Mouse (Mus musculus): ENCODE measurements around the gene Pmfbp1. TPM values are rescaled to one million over a fixed set of nuclear protein-coding genes. Genes with fewer than 3 reads are reported as not detected.

Gene Pmfbp1
- polyA plus RNA-seq, 1 experiment, result not detected

GRCm38 (mm10) chr8:109585652-109586051 is 91.8 kb downstream of the Pmfbp1 start:
- H3K27ac ChIP-seq (ENCODE audit: insufficient read depth, low read length), result no peak overlapping the region
- H3K9ac ChIP-seq (ENCODE audit: low read depth, poor library complexity, severe bottlenecking), result no peak overlapping the region
- H3K27me3 ChIP-seq (ENCODE audit: control insufficient read depth, insufficient read depth, low read length, poor library complexity, severe bottlenecking), result no peaks in the 10 kb centered on the region
- no peaks in the 10 kb centered on the region for H3K36me3 ChIP-seq (ENCODE audit: control insufficient read depth, insufficient read depth, low read length, poor library complexity, severe bottlenecking)
- no peaks in the 10 kb centered on the region for H3K4me1 ChIP-seq (ENCODE audit: control insufficient read depth, insufficient read depth, low read length)
- TF ChIP-seq EP300 (IDR thresholded peaks at IDR 0.05; ENCODE audit: insufficient read depth, low read depth, low read length), result no peak
- TF ChIP-seq POLR2A (IDR thresholded peaks at IDR 0.05; ENCODE audit: insufficient read depth, low read length), result no peak
- no peak for TF ChIP-seq CTCF (IDR thresholded peaks at IDR 0.05; ENCODE audit: low read depth, low read length)
- peaks cover 3% of the 10 kb centered on the region; the same call in 1 of the 2 replicates for H3K9me3 ChIP-seq (replicated peaks; ENCODE audit: control insufficient read depth, insufficient read depth, low read length, poor library complexity, severe bottlenecking)
- no peak overlapping the region for H3K4me3 ChIP-seq (ENCODE audit: low read depth, low read length)

GRCm38 (mm10) chr8:109586972-109587504 is 93.2 kb downstream of the Pmfbp1 start:
- Histone ChIP-seq H3K36me3 (ENCODE audit: control insufficient read depth, insufficient read depth, low read length, poor library complexity, severe bottlenecking) (no peaks in the 10 kb centered on the region; the same call in 1 of the 2 replicates), H3K9me3 (replicated peaks; ENCODE audit: control insufficient read depth, insufficient read depth, low read length, poor library complexity, severe bottlenecking) (peaks cover 3% of the 10 kb centered on the region; the same call in 1 of the 2 replicates), H3K4me1 (ENCODE audit: control insufficient read depth, insufficient read depth, low read length) (no peaks in the 10 kb centered on the region), H3K27ac (ENCODE audit: insufficient read depth, low read length) (no peak overlapping the region), H3K4me3 (ENCODE audit: low read depth, low read length) (no peak overlapping the region), H3K27me3 (ENCODE audit: control insufficient read depth, insufficient read depth, low read length, poor library complexity, severe bottlenecking) (no peaks in the 10 kb centered on the region), H3K9ac (ENCODE audit: low read depth, poor library complexity, severe bottlenecking) (no peak overlapping the region)
- TF ChIP-seq CTCF (IDR thresholded peaks at IDR 0.05; ENCODE audit: low read depth, low read length), result no peak
- no peak for TF ChIP-seq EP300 (IDR thresholded peaks at IDR 0.05; ENCODE audit: insufficient read depth, low read depth, low read length)
- TF ChIP-seq POLR2A (IDR thresholded peaks at IDR 0.05; ENCODE audit: insufficient read depth, low read length), result no peak

GRCm38 (mm10) chr8:109590901-109591300 is 97.1 kb downstream of the Pmfbp1 start:
- Histone ChIP-seq H3K4me1 (ENCODE audit: control insufficient read depth, insufficient read depth, low read length) (no peaks in the 10 kb centered on the region), H3K36me3 (ENCODE audit: control insufficient read depth, insufficient read depth, low read length, poor library complexity, severe bottlenecking) (peaks cover 27% of the 10 kb centered on the region), H3K27ac (ENCODE audit: insufficient read depth, low read length) (no peak overlapping the region), H3K9ac (ENCODE audit: low read depth, poor library complexity, severe bottlenecking) (no peak overlapping the region), H3K4me3 (ENCODE audit: low read depth, low read length) (no peak overlapping the region), H3K27me3 (ENCODE audit: control insufficient read depth, insufficient read depth, low read length, poor library complexity, severe bottlenecking) (no peaks in the 10 kb centered on the region), H3K9me3 (replicated peaks; ENCODE audit: control insufficient read depth, insufficient read depth, low read length, poor library complexity, severe bottlenecking) (no peaks in the 10 kb centered on the region)
- TF ChIP-seq EP300 (IDR thresholded peaks at IDR 0.05; ENCODE audit: insufficient read depth, low read depth, low read length) (no peak), CTCF (IDR thresholded peaks at IDR 0.05; ENCODE audit: low read depth, low read length) (no peak), POLR2A (IDR thresholded peaks at IDR 0.05; ENCODE audit: insufficient read depth, low read length) (no peak)

- Histone ChIP-seq H3K4me1 (ENCODE audit: control insufficient read depth, insufficient read depth, low read length) (no peaks in the 10 kb centered on the region), H3K27ac (ENCODE audit: insufficient read depth, low read length) (no peak overlapping the region), H3K9me3 (replicated peaks; ENCODE audit: control insufficient read depth, insufficient read depth, low read length, poor library complexity, severe bottlenecking) (no peaks in the 10 kb centered on the region), H3K9ac (ENCODE audit: low read depth, poor library complexity, severe bottlenecking) (no peak overlapping the region), H3K36me3 (ENCODE audit: control insufficient read depth, insufficient read depth, low read length, poor library complexity, severe bottlenecking) (peaks cover 27% of the 10 kb centered on the region), H3K4me3 (ENCODE audit: low read depth, low read length) (no peak overlapping the region), H3K27me3 (ENCODE audit: control insufficient read depth, insufficient read depth, low read length, poor library complexity, severe bottlenecking) (no peaks in the 10 kb centered on the region)
- TF ChIP-seq POLR2A (IDR thresholded peaks at IDR 0.05; ENCODE audit: insufficient read depth, low read length), result no peak
Observed at GRCm38 (mm10) chr8:109591367-109591766, 97.5 kb downstream of the Pmfbp1 start.

GRCm38 (mm10) chr8:109592164-109592563 is 98.3 kb downstream of the Pmfbp1 start:
- no peaks in the 10 kb centered on the region for H3K9me3 ChIP-seq (replicated peaks; ENCODE audit: control insufficient read depth, insufficient read depth, low read length, poor library complexity, severe bottlenecking)
- no peak overlapping the region for H3K27ac ChIP-seq (ENCODE audit: insufficient read depth, low read length)
- H3K9ac ChIP-seq (ENCODE audit: low read depth, poor library complexity, severe bottlenecking), result no peak overlapping the region
- H3K4me3 ChIP-seq (ENCODE audit: low read depth, low read length), result no peak overlapping the region
- H3K36me3 ChIP-seq (ENCODE audit: control insufficient read depth, insufficient read depth, low read length, poor library complexity, severe bottlenecking), result peaks cover 29% of the 10 kb centered on the region
- no peaks in the 10 kb centered on the region for H3K27me3 ChIP-seq (ENCODE audit: control insufficient read depth, insufficient read depth, low read length, poor library complexity, severe bottlenecking)
- TF ChIP-seq POLR2A (IDR thresholded peaks at IDR 0.05; ENCODE audit: insufficient read depth, low read length), result no peak
- TF ChIP-seq CTCF (IDR thresholded peaks at IDR 0.05; ENCODE audit: low read depth, low read length), result no peak
- no peaks in the 10 kb centered on the region for H3K4me1 ChIP-seq (ENCODE audit: control insufficient read depth, insufficient read depth, low read length)

Other genes with a start within 250 kb of the Pmfbp1 start
- gene Dhx38, start 71.8 kb downstream of the Pmfbp1 start, polyA plus RNA-seq (2011; ENCODE audit: insufficient read depth, insufficient read length, low read depth, missing spikeins), result 32.5 and 36.3 TPM in 2 replicates
- 7.5 and 10.5 TPM in 2 replicates for gene Txnl4b, start 71.9 kb downstream of the Pmfbp1 start, polyA plus RNA-seq (2011; ENCODE audit: insufficient read depth, insufficient read length, low read depth, missing spikeins)
- gene Hp, start 85.1 kb downstream of the Pmfbp1 start, polyA plus RNA-seq (2011; ENCODE audit: insufficient read depth, insufficient read length, low read depth, missing spikeins), result not detected in 2 replicates
- 25.8 and 27.9 TPM in 2 replicates for gene Dhodh, start 114.6 kb downstream of the Pmfbp1 start, polyA plus RNA-seq (2011; ENCODE audit: insufficient read depth, insufficient read length, low read depth, missing spikeins)
- gene Pkd1l3, start 120.5 kb downstream of the Pmfbp1 start, polyA plus RNA-seq (2011; ENCODE audit: insufficient read depth, insufficient read length, low read depth, missing spikeins), result not detected in 2 replicates
- gene Ist1, start 199.2 kb downstream of the Pmfbp1 start, polyA plus RNA-seq (2011; ENCODE audit: insufficient read depth, insufficient read length, low read depth, missing spikeins), result 79.8 and 80.4 TPM in 2 replicates
- gene Zfp821, start 211.5 kb downstream of the Pmfbp1 start, polyA plus RNA-seq (2011; ENCODE audit: insufficient read depth, insufficient read length, low read depth, missing spikeins), result 9.5 and 11.0 TPM in 2 replicates
- gene Atxn1l, start 243.7 kb downstream of the Pmfbp1 start, polyA plus RNA-seq (2011; ENCODE audit: insufficient read depth, insufficient read length, low read depth, missing spikeins), result 25.4 and 34.6 TPM in 2 replicates